Mouse (Mus musculus): ENCODE measurements around the gene Scaf11. TPM values are rescaled to one million over a fixed set of nuclear protein-coding genes. Genes with fewer than 3 reads are reported as not detected.

The Scaf11 gene
- 35.8 and 41.3 TPM in 2 replicates for polyA plus RNA-seq (2012)

DNA sequence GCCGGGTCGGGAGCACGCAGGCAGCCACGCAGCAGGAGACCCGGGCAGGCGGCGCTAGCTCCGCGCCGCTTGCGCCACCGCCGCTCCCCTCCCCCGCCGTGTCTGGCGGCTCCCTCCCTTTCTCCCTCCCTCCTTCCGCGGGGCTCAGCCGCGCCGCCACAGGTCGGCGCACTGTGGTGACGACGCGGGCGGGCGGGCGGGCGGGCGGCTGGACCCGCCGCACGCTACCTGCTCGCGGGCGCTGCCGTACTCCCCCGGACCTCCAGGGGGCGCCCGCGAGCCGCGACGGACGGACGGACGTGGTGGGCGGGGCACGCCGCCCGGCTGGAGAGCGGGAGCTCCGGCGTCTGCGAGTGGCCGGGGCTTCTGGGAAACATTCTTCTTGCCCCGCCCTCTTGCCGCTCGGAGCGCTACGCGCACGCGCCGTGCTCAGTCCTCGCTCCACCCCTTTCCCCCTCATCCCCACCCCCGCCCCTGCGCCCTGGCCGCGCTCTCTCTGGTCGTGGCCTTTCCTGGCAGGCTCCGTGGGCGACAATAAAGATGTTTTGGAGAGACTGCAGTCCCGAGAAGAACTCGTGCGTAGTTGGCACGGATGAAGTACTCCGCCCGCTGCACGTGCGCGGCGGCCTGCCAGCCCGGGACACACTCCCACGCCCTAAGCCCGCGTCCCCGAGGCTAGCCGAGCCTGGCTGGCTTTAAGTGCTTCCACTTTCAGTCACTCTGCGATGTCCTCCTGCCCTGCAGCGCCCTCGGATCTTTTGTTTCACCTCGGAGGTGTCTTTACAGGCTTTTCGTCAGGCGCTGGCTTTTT is at the start of gene Scaf11:
Scaf11 (minus strand) TSS at position 114 of the 811 bp plus-strand sequence.
- TF ChIP-seq GATA1 (IDR thresholded peaks at IDR 0.05; ENCODE audit: low read length), result no peak

DNA sequence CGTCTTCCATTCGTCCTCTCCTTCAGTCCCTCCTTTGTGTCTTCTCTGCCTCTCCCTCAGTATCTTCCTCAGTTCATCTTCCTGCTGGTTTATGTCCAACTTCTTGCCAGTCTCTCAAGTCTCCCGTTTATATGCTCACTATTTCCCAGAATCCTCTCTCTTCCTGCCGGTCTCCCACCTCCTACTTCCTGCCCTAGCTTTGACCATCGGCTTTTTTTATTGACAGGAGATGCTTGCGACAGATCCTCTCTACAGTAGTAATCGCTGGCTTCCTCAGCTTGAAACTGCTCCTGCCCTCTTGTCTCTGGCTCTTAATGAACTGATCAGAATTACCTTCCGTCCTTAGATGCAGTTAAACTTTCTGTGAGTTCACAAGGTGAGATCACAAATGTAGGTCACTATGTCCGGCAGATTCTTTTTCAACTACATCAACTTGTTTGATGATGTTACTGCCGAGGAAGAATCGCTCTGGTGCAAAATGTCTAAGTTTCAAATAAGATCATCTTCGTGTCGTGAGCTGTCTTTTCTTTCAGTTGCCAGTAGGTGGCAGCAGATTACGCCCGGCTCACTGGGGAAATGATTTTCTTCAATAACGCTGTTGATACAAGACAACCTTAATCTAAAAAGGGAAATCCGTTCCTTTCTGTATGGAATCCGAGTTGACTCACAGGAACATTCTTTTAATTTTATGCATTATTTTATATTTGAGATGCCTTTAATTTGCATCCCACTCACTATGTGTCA is 46.6 kb upstream of the Scaf11 start:
- TF ChIP-seq GATA1 (IDR thresholded peaks at IDR 0.05; ENCODE audit: low read length), result no peak

DNA sequence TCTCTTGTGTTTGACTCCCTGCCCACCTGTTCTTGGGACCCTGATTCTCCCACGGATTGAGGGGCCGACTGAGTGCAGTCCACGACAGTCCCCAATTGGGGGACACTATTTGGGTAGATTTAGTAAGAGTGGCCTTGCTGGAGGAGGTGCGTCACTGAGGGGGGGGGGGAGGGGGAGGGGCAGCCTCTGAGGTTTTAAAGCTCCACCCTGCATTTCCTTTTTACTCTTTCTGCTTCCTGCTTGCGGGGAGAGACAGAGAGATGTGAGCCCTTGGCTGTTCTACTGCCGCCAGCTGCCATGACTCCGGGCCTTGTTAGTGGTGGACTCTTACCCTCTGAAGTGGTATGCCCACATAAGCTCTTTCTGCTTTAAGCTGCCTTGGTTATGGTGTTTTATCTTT is 37.0 kb upstream of the Scaf11 start:
- TF ChIP-seq GATA1 (IDR thresholded peaks at IDR 0.05; ENCODE audit: low read length), result no peak

DNA sequence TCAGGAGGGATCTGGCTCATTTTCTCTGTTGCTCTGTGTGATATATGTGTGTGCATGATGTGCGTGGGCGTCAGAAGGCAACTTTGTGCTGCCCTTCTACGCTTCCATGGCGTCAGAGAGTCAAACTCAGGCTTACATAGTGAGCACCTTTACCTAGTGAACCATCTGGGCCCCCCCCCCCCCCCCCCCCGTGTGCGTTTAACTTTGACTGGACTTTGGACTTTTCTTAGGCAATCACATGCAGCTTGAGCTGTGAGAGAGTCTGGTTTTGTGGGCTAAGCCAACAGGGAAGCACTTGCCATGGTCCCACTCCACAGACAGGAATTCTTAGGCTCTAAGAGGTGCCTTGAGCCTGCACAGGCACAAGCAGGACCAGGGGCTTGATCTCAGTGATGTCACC is 33.6 kb upstream of the Scaf11 start:
- no peak for TF ChIP-seq GATA1 (IDR thresholded peaks at IDR 0.05; ENCODE audit: low read length)

DNA sequence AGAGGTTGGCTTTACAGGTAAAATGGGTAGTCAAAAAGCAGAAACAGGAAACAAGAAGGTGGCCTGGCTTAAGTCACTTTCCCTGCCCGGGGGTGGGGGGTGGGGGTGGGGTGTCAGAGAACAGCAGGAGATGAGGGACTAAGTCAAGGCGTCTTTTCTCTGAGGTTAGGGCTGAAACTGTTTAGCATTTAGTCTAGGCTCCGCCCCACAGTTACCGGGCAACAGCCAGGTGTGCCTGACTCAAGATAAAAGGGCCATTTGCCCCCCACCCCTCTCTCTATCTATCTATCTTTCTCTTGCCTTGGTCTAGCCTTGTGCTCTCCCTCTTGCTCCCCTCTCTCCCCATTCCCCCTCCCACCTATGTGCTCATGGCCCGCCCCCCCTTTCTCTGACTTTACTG is 32.9 kb upstream of the Scaf11 start:
- TF ChIP-seq GATA1 (IDR thresholded peaks at IDR 0.05; ENCODE audit: low read length), result no peak

DNA sequence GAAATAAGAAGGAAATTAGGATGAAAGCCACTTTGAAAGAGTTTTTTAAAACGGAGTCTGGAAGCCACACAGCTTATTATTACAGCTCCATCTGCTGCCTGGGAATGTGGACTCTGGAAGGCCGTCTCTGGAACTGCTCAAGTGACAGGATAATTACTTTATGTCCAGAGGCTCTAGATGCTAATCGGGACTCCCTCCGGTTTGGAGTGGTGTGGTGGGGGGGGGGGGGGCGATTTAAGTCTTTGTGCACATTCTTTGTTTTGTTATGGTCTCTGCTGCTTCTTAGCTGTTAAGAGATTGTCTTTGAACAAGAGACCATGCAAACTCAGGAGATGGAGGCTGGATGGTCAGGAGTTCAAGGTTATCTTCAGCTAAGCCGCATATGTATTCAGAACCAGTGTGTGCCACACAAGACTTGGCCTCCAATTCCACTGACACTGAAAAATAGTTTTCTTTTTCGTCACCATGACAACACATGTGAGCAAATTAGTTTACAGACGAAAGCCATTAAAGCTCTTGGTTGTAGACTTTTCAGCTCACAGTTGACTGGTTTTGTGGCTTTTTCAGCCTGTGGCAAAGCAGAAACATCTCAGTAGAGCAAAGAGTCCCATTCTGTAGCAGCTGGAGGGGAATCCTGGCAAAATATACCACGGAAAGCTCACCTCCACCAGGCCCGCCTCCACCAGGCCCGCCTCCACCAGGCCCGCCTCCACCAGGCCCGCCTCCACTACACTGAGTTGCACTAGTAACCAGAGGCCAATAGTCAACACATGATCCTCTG is 31.4 kb upstream of the Scaf11 start:
- no peak for TF ChIP-seq GATA1 (IDR thresholded peaks at IDR 0.05; ENCODE audit: low read length)

DNA sequence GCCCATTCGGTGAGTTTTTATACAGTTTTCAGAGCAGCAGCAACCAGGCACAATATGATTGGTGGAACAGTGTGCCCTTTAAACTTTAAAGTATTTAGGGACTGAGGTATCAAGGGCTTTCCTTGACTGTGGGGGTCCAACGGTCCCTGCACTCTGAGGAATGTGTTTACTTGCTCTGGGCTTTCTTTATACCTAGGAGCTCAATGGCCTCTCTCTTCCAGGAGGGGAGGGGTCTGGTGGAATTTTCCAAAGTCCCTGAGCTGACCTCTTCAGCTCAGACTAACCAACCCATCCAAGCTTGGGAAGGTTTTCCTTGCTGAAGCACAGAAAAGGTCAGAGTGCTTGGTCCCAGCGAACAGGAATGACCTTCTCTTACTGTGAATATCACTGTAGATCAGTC is 30.8 kb upstream of the Scaf11 start:
- no peak for TF ChIP-seq GATA1 (IDR thresholded peaks at IDR 0.05; ENCODE audit: low read length)

DNA sequence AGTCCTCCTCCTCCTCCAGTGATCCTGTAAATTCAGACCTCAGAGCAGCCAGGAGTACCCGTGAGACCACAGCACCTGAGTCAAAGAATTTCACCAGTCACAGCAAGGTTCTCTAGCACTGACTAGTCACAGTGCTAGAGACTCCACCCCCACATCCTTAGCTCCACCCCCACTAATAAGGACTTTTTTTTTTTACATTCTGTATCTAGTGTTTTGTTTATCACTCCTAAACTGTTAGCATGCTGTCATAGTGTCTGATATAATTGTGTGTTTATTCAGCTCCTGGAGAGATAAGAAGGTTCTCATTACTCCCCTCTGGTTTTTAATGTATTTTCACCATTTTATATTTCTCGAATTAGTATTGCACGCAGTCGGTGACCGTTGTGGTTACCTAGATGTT is 29.5 kb upstream of the Scaf11 start:
- no peak for TF ChIP-seq GATA1 (IDR thresholded peaks at IDR 0.05; ENCODE audit: low read length)

DNA sequence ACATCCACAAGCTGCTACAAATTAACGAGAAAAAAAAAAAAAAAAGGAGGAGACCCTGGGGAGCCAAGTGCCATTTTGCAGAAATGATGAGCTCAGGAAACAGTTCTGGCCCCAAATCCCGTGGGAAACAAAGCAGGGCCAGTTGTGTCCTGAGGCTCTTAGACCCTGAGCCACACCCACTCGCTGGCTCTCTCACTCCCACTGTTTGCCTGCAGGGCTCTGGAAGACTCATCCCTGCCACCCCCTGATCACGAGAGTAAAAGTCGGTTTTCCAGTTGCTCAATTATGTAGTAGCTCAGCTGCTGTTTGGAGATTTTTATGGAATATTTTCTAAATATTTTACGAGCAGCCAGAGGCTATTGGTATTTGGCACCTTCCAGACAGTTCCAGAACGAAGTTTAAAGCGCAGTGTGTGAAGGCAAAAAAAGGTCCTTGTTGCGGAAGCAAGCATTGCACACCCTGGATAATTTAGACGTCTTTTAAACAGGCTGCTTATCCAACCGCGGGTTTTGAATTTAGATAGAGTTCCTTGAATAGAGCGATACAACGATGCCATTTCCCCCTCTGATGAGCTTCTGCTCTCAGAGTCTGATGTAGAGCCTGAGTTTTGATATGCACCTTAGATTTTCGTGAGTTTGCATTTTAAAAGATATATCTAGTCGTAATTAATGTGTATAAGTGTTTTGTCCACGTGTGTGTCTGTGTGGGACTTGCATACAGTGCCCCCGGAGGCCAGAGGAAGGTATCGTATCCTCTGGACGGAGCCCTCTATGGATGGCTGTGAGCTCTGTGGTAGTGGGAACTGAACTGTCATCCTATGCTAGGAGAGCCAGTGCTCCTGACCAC is 28.5 kb upstream of the Scaf11 start:
- TF ChIP-seq GATA1 (IDR thresholded peaks at IDR 0.05; ENCODE audit: low read length), result no peak

DNA sequence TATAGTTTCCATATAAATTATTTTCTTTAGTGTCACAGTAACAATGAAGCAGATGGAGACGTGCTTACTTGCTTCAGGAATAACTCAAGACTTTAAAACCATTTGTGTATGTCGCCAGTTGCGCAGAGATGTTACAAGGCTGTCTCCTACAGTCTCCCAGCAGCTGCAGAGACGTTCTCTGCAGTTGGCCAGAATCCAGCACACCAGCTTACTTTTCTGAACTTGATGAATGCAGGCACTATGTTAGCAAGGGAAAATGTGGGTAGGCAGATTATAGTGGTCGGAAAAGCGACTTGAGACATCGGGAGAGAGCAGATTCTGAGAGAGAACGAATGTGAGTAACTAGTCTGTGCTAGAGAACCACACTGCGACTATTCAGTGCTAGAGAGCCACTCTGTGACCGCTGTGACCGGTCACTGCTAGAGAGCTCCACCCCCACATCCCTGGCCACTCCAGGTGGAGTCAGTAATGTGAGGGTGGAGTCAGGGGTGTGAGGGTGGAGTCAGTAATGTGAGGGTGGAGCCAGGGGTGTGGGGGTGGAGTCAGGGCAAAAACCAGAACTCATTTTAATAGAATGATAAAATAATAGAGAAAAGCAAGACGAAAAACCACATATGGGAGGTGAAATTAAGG is 26.5 kb upstream of the Scaf11 start:
- no peak for TF ChIP-seq GATA1 (IDR thresholded peaks at IDR 0.05; ENCODE audit: low read length)

DNA sequence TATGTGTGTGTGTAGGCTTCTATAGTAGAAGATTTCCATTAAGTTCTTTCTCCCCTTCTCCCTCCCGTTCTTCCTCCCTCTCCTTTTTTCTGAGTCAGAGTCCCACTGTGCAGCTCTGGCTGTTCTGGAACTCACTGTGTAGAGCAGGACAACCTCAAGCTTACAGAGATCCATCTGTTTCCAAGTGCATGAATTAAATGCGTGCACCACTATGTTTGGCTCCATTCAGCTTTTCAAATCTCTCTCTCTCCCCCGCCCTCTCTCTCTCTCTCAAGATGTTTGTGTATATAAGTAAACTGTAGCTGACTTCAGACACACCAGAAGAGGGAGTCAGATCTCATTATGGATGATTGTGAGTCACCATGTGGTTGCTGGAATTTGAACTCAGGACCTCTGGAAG is 20.2 kb upstream of the Scaf11 start:
- TF ChIP-seq GATA1 (IDR thresholded peaks at IDR 0.05; ENCODE audit: low read length), result no peak

DNA sequence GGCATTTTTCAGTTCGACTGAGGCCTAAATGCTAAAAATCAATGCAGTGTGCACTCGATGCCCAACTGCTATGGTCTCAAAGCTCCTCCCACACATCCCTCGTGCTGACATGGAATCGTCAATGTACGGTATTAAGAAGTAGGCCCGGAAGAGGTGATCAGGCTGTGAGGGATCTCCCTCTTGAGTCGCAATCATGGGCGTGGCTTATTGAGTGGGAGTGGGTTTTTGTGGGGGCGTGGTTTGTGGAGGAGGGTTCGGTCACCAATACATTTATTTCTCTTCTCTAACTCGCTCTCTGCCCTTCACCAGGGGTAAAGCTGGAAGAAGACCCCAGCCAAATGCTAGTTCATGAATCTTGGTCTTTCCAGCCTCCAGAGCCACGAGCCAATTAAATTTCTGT is 17.4 kb upstream of the Scaf11 start:
- no peak for TF ChIP-seq GATA1 (IDR thresholded peaks at IDR 0.05; ENCODE audit: low read length)

DNA sequence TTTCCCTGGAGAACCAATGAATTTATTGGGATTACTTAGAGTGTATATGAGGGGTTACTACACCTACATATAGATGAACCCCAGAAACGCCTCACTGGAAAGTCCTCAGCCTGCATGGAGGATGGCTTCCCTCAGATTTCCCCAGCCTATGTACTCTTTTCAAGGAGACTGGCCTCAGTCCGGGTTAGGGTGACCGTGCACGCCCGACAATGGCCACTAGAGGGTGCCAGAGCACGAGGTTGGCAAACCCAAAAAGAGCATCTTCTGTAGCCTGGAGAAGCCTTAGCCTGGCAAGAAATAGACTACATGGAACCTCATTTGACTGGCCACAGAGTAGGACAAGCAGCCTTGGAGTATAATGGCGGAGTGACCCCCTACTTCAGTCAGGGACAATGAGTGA is 15.7 kb upstream of the Scaf11 start:
- TF ChIP-seq GATA1 (IDR thresholded peaks at IDR 0.05; ENCODE audit: low read length), result no peak

DNA sequence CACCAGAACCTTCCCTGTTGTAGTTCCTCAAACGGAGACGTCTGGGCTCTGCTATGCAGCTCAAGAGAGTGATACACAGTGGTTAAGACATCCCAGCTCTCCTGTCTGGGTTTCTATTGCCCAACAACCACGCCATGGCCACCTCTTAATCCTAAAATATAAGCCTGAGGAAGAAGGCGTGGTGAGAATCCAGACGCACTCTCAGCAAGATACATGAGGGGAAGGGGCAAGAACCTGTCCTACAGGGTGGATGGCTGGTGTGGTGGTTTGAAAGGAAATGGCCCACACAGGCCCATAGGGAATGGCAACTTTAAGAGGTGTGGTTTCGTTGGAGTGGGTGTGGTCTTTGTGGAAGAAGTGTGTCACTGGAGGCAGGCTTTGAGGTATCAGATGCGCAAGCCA is 14.9 kb upstream of the Scaf11 start:
- no peak for TF ChIP-seq GATA1 (IDR thresholded peaks at IDR 0.05; ENCODE audit: low read length)
